Mouse (Mus musculus): Measurements from ENCODE around the gene Sytl2.

Sytl2 gene

DNA sequence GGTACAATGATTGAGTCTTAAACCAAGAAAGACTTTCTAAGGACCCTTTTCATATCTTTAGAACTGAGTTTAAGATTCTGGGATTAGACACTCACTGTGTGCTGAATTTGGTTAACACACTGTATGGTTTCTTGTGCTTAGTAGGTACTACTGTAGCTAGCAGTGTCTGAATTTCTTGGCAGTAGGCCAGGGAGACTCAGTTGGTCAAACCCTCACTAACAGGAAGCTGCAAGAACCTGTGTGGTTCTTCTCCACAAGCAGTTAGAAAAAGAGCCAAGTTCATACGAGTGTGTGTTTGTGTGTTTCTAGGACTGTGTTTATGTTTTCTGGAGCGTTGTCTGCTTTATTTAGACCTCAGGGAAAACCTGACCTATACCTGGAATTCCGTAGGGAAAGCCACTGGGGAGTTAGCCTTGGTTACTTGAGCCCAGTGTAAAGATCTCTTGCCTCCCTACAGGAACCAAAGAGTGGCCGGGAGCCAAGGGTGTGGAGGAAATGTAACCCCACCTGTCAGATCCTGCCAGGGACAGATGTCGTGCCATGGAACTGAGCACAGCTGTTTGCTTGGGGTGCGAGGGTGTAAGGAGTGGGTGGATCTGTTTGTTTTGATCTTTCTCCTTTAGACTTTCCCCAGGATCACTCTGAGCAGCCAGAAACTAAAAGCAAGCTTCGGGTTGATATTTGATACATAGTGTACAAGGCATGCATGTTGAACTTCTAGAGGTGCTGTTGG lies 10.3 kb downstream of the Sytl2 start:
- DNase-seq (ENCODE audit: low spot score): no peak

DNA sequence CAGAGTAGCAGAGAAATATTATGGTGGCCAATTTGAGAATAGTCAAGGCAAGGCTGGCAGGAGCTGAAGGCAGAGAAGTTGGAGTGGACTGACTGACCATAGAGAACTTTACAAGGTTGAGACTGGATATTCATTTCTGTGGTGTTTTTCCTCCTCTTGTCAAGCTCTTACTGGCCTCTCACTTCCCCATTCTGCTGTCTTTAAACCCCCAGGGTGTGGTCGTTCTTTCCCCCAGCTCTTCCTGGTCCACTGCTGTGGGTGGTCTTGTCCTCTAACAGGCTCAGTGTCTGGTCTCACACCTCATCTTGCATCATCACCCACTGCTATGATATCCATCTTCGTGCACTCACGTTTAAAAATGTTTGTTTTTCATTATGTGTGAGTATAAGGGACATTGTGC lies 11.4 kb downstream of the Sytl2 start:
- DNase-seq (ENCODE audit: low spot score): no peak

DNA sequence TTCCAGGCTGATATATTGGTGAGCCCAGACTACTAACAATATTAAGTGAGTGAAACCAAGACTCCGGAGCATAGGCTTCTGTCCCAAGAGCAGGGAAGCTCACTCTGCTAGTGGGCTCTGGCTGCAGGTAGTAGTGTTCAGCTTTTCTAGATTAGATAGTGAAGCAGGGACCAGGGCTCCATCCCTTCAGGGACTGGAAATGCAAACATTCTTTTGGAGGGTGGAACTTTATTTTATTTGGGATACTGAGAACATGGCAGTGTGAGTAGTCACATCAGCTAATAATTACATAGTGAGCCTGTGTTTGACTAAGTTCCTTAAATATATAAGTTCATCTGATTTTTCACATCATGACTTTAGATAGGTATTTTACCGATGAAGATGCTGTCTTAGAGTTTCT lies 14.8 kb downstream of the Sytl2 start:
- no peak for DNase-seq (ENCODE audit: low spot score)

DNA sequence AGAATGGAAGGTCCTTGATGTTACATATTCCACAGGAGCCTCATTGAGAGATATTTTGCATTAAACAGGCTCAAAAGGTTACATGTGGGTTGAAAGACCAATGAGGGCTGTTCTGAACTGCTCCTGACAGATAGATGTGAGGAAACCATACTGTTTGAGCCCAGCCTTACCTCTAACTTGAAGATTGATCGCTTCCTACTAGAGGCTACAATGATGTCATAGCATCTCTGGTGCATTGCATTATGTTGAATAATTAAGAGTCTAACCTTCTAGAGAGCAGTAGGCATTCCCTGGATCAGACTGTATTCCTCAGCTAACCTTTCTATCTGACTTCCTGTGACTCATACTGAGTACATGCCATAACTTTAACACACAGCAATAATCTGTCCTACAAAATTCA lies 17.4 kb downstream of the Sytl2 start:
- no peak for DNase-seq (ENCODE audit: low spot score)

DNA sequence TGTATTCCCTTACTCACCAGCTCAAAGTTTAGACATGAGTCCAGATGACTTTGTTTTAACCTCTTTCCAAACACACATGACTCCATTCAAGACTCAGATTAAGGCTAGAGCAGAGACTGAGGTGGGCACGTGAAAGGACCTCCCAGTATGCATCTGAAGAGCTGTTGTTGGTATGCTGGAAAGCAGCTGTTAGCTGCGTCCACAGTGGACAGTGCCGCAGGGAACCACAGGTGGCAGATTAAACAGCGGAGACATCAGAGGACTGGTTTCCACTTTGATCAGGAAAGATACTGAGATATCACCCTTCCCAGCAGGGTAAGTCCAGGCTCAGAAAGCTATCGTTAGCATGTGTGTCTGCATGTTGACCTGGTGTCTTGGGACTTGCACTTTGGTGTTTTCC lies 18.1 kb downstream of the Sytl2 start:
- DNase-seq (ENCODE audit: low spot score): no peak

DNA sequence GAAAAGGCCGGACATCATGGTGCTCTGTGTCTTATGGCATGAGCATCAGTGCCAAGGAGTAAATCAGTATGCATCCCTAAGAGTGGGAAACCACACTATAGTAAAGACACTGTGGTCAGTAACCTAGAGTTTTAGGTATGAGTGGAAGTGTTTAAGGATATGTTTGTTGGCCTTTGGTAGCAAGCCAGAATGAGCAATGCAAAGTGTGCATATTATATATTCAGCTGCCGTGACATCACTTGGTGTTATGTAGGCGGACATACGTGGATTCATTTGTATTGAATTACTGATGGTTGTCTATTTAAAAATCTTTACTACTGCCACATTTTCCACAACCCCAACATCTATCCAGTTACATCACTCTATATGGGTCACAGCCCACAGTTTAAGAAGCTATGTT lies 23.1 kb downstream of the Sytl2 start:
- no peak for DNase-seq (ENCODE audit: low spot score)

DNA sequence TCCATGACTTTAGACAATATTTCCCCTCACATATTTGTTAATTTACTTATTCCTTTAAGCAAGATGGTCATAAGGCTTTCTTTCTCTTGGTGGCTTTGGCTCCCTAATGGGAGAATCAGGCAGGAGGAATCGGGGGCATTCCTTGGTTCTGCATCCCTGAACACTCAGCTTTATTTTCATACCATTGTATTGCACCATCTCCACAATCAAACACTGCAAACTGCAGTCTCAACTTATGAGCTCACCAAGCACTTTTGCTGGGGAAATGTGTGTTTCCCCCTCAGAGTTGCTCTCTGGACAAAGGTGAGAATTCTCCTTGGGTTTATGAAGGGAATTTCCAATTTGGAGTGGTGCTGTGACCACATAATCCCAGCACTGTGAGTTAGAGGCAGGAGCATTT lies 28.1 kb downstream of the Sytl2 start:
- DNase-seq (ENCODE audit: low spot score): no peak

DNA sequence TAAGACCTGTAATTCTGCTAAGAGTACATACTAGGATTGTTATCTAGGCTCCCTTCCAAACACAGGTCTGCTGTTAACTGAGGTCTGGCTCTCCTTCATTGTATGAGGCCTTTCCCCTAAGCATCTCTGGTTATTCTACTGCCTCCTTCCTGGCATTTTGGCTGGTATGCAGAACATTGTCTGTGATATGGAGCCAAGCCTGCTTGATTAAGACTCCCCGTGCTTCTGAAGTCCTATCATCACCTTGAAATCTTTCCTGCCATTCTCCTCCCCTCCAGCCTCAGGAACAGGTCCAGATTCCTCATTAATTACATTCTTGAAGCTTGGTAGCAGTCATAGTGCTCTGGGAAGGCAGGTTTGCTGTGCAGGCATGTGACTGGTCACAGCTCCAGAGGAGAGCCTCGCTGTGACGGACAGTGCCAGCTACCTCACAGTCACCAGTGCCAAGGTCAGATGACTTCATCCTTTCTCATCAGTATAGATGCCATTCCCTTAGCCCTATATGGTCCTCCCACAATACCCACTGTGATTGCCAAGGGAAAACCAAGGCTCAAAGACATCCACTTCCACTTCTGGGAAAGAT lies 30.5 kb downstream of the Sytl2 start:
- no peak for DNase-seq (ENCODE audit: low spot score)

DNA sequence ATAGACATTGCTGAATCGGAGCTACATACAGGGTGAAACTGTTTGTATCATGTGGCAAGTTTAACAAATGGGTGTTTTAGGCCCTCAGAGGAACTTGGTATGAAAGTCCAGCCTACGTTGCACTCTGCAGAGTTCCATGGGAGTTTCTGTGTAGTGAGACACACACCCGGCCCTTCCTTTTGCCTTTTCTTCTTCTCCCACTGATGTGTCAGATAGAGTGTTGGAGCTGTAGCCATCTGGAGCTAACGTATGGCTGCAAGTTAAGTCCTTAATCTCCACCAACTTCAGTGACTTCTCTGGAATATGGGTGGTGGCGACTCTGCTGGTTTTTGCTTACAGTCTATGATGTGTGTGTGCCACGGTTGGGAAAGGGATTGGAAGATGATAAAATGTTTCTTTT lies 32.3 kb downstream of the Sytl2 start:
- no peak for DNase-seq (ENCODE audit: low spot score)

DNA sequence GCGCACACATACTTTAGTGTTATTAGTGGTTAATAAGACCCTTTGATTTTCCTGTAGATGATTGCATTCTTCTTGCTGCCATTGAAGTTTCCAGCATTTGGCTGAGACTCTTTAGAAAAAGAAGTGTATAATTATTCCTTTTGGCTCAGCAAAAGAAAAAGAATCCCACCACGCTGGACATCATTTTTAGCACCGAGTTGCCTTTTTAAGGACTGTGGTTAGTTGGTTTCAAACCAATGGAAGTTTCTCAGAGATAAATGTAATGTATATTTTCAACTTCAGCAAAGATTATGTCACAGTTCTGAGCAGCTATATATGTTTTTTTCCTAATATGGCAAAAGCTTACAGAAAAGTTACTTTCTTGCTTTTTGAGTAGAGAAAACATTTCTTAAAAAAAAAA lies 32.8 kb downstream of the Sytl2 start:
- no peak for DNase-seq (ENCODE audit: low spot score)

DNA sequence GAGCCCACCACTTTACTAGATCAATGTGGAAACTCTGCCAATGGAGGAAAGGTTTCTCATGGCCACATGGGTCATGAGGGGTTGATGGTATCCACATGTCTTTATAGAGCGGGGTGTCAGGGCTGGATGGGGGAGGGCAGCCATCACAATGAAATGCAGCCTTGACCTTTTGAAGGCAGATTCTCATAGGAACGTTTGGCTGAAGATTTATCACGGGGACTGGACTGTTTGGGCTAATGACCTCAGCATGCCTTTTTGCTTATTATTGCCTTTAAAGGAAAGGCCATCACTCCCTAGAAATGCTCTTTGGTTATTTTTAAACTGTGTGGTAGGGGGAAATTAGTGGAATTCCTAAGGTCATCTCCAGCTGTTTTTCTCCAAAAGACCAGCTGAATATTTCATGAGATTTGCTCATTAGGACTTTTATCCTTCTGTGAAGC lies 33.7 kb downstream of the Sytl2 start:
- DNase-seq (ENCODE audit: low spot score): peak; percentile 32

DNA sequence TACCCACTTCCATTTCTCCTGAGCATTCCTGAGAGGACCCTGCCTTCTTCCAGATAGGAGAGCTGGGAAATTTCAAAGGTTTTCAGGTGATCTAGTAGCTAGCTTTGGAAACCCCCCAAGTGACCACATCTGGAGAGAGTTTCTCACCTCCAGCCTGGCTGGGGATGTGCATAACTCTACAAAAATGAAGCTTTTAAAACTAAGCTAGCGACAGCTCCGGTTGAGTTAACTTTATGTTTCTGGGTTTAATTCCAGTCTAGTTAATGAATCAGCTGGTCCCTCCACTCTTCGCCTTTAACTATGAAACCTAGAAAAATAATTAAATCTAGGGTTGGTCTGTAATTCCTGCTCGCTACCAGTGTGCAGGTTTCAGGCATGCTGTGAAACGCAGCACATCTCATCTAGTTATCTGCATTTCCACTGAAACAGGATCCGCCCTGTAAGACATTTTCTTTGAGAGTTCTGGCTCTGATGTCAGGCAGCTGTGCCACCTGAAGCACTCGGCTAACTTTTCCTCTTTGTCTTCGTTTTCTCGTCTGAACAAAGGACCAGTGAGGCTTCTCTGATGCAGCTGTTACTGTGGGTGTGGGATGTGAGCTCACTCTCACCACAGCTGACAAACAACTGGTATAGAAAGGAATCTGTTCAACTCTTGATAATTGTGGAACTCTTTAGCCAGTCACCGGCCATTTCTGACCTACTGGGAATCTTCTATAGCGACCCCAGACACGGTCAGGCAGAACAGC lies 39.3 kb downstream of the Sytl2 start:
- DNase-seq (ENCODE audit: low spot score): no peak

DNA sequence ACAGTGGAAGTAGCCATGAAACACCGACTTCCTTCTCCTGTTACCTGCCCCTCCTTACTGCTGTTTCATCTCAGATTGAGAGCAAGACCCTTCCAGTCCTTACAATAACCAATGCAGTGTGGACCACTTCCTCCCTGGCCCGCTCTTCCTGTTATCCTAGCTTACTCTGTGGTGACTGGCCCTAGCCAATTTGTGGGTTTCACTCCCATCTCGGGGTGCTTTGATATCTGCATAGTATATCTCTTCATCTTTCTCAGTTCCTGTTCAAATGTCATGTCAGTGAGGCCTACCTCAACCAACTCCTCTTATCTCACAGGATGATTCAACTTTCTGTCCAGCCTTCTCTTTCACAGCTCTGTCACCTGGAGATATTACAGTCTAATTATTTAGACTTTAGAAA lies 42.9 kb downstream of the Sytl2 start:
- DNase-seq (ENCODE audit: low spot score): no peak

DNA sequence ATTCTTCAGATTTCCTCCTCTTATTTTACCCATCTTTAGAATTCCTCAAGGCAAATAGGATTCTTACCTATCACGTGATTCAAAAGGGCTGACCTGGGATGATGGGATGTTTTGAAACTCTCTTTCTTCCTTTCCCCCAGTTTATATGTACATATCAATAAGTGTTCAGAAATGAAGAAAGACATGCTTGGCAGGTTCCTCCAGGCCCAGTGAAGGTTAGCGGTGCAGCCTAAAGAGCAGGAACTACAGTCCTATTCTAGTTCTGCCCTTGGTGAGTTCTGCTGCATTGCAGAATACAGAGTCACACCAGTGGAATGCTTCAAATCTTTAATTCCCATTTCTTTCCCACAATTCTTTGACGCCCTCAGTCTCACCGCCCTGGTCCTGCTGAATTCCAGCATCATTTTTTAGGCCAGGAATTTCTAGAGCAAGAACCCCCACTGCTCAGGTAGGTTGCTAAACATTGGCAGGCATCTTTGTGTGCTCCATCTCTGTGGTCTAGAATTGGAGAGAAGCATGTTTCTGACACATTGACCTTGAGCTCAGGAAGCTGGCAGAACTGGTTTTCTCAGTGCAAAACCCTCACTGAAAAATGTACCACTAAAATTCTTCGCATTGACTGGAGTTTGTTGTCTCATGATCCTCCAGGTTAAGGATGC lies 45.9 kb downstream of the Sytl2 start:
- no peak for DNase-seq (ENCODE audit: low spot score)

DNA sequence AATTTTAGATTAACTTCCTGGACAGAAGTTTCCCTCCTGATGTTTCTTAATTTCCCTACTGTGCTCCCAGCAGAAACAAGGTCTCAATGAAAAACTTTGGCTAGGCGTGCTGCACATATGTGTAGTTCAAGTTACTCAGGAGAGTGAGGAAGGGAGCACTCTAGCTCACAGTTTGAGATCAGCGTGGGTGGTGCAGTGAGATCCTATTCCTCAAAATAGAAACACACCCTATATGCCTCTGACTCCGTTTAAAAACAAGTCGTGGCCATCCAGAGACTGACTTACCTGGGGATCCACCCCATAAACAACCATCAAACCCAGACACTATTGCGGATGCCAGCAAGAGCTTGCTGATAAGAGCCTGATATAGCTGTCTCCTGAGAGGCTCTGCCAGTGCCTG lies 47.0 kb downstream of the Sytl2 start:
- DNase-seq (ENCODE audit: low spot score): no peak

DNA sequence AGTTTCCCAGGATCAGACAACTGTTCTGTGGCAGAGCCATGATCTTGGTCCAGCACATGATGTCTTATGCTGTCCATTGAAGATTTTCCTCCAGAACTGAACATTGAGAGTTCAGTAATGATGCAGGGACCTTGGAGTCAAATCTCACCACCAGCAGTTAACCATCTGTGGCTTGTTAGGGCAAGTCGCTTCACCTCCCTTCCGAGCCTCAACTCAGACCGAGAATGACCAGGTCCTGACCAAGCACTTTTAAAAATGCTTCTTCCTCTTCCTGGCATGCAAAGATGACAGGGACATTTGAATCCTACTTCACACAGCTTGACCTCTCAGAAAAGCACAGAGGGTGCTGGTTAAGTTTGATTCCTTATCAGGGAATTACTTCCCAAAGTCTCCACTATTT lies 50.1 kb downstream of the Sytl2 start:
- no peak for DNase-seq (ENCODE audit: low spot score)

DNA sequence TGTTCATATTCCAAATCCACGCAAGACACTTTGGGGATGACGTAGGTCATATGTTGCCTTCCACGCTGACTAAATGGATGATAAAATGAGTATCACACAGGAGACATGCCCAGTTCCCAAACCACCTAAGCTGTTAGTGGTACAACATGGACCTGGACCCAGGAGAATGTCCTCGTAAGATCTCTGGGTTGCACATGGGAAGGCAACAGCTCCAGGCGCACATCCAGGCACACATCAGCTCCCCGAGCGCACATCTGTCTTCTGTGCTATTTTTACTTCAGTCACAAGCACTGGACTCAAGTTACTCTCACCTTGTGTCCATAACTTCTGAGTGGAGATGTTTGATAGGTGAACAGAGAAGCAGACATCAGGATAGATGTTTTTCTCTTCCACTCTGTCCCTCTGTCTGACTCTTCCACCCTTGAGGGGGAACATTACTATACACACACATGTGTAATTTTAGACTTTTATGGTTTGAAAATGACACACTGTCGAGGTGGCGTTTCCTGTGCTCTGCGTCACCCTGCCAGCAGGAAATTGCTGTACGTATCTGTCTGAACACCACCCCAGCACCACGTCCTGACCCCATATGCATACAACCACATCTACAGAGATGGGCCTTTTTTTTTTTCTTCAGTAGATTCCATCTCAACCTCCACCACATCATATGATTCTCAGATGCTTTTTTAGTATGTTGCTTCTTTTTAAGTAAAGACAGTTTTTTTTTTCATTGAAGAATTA lies 51.6 kb downstream of the Sytl2 start:
- no peak for DNase-seq (ENCODE audit: low spot score)

DNA sequence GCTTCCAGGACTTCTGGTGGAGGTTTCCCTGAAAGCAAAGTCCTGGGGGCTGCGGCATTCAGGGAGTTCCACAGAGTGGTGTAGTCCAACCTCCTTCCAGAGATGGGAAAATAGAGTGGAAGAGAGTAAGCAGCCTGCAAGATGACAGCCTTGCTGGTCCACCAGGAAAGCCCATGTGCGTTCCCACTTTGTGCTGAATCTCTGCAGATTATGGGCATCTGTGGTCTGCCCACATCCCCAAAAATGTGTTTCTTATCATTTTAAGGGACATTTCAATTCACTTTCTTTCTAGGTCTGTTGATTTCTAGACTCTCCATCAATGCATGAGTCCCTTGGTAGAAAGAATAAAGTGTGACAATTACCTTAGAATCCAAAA lies 52.2 kb downstream of the Sytl2 start:
- no peak for DNase-seq (ENCODE audit: low spot score)

DNA sequence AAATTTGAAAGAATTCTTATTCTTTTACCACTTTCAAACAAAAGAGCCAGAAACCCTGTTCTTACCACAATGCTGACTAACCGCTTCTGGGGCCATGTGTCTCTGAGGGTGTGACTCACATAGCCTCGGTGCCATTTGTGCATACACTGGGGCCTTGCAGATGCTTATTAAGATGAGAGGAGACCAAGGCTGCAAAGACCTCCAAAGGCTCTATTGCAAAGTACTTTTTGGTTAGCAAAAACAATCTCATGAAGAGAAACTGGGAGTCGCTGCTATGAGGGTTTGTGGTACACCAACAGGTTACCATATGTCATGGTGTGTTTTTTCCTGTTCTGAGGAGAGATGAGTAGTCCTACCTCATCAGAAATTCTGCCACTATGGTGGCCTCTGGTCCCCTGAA lies 53.4 kb downstream of the Sytl2 start:
- no peak for DNase-seq (ENCODE audit: low spot score)

DNA sequence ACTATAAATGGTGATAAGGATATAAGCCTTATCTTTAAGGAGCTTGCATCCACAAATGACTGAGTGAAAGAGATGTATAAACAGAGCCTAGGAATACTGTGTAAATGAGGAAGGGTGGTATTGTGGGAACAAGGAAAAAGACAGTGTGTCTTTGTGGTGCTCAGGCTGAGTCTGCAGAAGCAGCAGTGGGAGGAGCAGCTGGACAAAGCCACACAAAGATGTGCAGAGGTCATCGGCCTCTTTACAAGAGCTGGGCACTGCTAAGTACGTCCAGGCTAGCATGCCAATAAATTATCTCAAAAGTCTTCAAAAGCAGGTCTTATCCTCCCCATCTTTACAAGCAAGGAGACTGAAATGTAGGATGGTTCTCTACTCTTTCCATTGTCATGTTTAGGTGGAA lies 53.9 kb downstream of the Sytl2 start:
- no peak for DNase-seq (ENCODE audit: low spot score)

DNA sequence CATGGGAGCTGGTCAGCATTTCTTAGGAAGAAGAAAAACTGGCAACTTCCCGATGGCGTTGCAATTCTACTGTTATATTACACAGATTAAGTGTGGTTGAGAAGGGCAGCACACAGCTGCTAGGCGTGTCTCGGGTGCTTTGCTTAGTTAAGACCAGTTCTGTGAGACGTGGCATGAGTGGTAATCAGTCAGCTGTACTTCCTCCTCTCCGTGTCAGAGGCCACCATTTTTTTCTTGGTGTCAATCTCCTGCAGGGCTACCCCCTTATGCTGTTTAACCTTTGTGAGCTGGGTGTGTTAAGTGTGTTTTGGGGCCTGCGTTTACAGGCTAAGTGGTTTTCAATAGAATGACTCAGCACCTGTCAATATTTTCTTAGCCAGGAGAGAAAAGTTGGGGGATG lies 60.7 kb downstream of the Sytl2 start:
- DNase-seq (ENCODE audit: low spot score): no peak

Measured in embryo, embryonic 10 days (tissue).